In the genomic region with DNA sequence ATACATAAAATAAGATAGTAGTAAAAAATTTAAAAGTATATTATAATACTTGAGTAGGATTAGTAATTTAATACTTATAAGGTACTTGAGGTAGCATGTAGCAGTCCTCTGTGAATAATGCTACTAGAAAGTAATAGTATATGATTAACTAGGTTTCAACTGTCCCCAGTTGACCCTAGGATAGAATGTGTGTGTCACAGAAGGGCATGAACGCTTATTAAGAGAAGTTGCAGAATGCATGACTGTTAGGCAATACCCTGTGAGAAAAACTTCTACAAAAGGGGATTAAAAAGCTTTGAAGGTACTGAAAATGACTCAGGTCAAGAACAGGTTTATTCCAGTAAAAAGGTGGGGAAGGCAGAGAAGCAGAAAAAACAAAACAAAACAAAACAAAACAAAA, we compare ENCODE assay signal across 22 mouse cellular contexts.
DNase-seq lines count a peak whose midpoint lies in the region; ATAC-seq and TF ChIP-seq lines count a peak whose summit lies in the region.
"Had no signal": no experiment of that assay in that cellular context is flagged by ENCODE, and none has a peak within 500 bp of the region (broad histone marks: within the 10 kb centered on the region; RNA-seq: fewer than 3 reads in every experiment).

No protein-coding gene starts in this region.

- 13% methylated on average over 1 of the region's 1 CpGs for WGBS in kidney, adult 2 months
- WGBS in kidney, embryonic 16.5 days: 51% methylated on average over 1 of the region's 1 CpGs
- WGBS in liver, adult 2 months: 8% methylated on average over 1 of the region's 1 CpGs
- 82% methylated on average over 1 of the region's 1 CpGs for WGBS in liver, embryonic 11.5 days
- 80% methylated on average over 1 of the region's 1 CpGs for WGBS in cerebellum, adult 2 months

- no peak for TF ChIP-seq POLR2A in kidney, adult 2 months (IDR thresholded peaks at IDR 0.05; ENCODE audit: low read depth, low read length)
- no peak for TF ChIP-seq POLR2A in liver, adult 2 months (IDR thresholded peaks at IDR 0.05; ENCODE audit: extremely low read depth, insufficient read depth, low read length)
- TF ChIP-seq POLR2A in cerebellum, adult 2 months (IDR thresholded peaks at IDR 0.05; ENCODE audit: borderline replicate concordance, insufficient read depth, low read length): no peak

- no peak overlapping the region for H3K27ac ChIP-seq in kidney, adult 2 months (ENCODE audit: insufficient read depth, low read depth, low read length)
- no peak overlapping the region for H3K27ac ChIP-seq in kidney, embryonic 16.5 days (ENCODE audit: low read length)
- H3K27ac ChIP-seq in liver, adult 2 months (replicated peaks; ENCODE audit: insufficient read depth, low read depth, low read length): no peak overlapping the region
- H3K27ac ChIP-seq in liver, embryonic 11.5 days (ENCODE audit: low read depth, low read length): no peak overlapping the region
- no peak overlapping the region for H3K27ac ChIP-seq in cerebellum, adult 2 months (ENCODE audit: insufficient read depth, low read length)
- H3K27ac ChIP-seq: embryonic facial prominence, embryonic 10.5 days; embryonic facial prominence, embryonic 13.5 days; forebrain, embryonic 12.5 days; forebrain, embryonic 15.5 days; hindbrain, embryonic 12.5 days; hindbrain, embryonic 15.5 days had no signal

- TF ChIP-seq CTCF in kidney, adult 2 months (conservative IDR thresholded peaks at IDR 0.05; ENCODE audit: insufficient read depth, insufficient read length, low read depth, low read length): no peak
- no peak for TF ChIP-seq CTCF in liver, adult 2 months (IDR thresholded peaks at IDR 0.05; ENCODE audit: low read depth, low read length)
- no peak for TF ChIP-seq CTCF in cerebellum, adult 2 months (IDR thresholded peaks at IDR 0.05; ENCODE audit: borderline replicate concordance, insufficient read depth, low read depth, low read length)

- H3K27me3 ChIP-seq in kidney, adult 2 months (replicated peaks; ENCODE audit: control insufficient read depth, insufficient read depth, low read length): no peaks in the 10 kb centered on the region
- no peaks in the 10 kb centered on the region for H3K27me3 ChIP-seq in kidney, embryonic 16.5 days (ENCODE audit: insufficient read depth, low read length)
- H3K27me3 ChIP-seq in liver, adult 2 months (ENCODE audit: control insufficient read depth, insufficient read depth, low read length): no peaks in the 10 kb centered on the region
- no peaks in the 10 kb centered on the region for H3K27me3 ChIP-seq in liver, embryonic 11.5 days (replicated peaks; ENCODE audit: control insufficient read depth, insufficient read depth, low read length)
- no peaks in the 10 kb centered on the region for H3K27me3 ChIP-seq in cerebellum, adult 2 months (ENCODE audit: control insufficient read depth, insufficient read depth, low read length)
- H3K27me3 ChIP-seq: embryonic facial prominence, embryonic 13.5 days; forebrain, embryonic 12.5 days; forebrain, embryonic 15.5 days; hindbrain, embryonic 12.5 days; hindbrain, embryonic 15.5 days had no signal

- H3K36me3 ChIP-seq in kidney, adult 2 months (ENCODE audit: control insufficient read depth, insufficient read depth, low read length): no peaks in the 10 kb centered on the region
- no peaks in the 10 kb centered on the region for H3K36me3 ChIP-seq in kidney, embryonic 16.5 days (ENCODE audit: insufficient read depth, low read length)
- H3K36me3 ChIP-seq in liver, adult 2 months (ENCODE audit: control insufficient read depth, insufficient read depth, low read length): no peaks in the 10 kb centered on the region
- H3K36me3 ChIP-seq in liver, embryonic 11.5 days (ENCODE audit: control insufficient read depth, insufficient read depth, low read length): no peaks in the 10 kb centered on the region
- H3K36me3 ChIP-seq: embryonic facial prominence, embryonic 10.5 days; embryonic facial prominence, embryonic 13.5 days; forebrain, embryonic 12.5 days; forebrain, embryonic 15.5 days; hindbrain, embryonic 12.5 days; hindbrain, embryonic 15.5 days had no signal

- H3K4me3 ChIP-seq in kidney, adult 2 months (ENCODE audit: insufficient read depth, low read depth, low read length): no peak overlapping the region
- H3K4me3 ChIP-seq in kidney, embryonic 16.5 days (ENCODE audit: low read length): no peak overlapping the region
- H3K4me3 ChIP-seq in liver, adult 2 months (ENCODE audit: insufficient read depth, low read depth, low read length): no peak overlapping the region
- H3K4me3 ChIP-seq in liver, embryonic 11.5 days (ENCODE audit: low read depth, low read length): no peak overlapping the region
- no peak overlapping the region for H3K4me3 ChIP-seq in cerebellum, adult 2 months (replicated peaks; ENCODE audit: insufficient read depth, low read depth, low read length)
- H3K4me3 ChIP-seq: embryonic facial prominence, embryonic 10.5 days; embryonic facial prominence, embryonic 13.5 days; erythroblast, embryonic 14.5 days; forebrain, embryonic 12.5 days; forebrain, embryonic 15.5 days; heart, adult 2 months; hindbrain, embryonic 12.5 days; hindbrain, embryonic 15.5 days had no signal

- no peak for ATAC-seq in kidney, embryonic 16.5 days (ENCODE audit: low FRiP score, low TSS enrichment)
- no peak for ATAC-seq in liver, embryonic 11.5 days (replicated peaks; ENCODE audit: low FRiP score)
- peak; percentile 48; the same call in 1 of the 2 replicates for ATAC-seq in granulocyte monocyte progenitor cell, adult 5-6 weeks (replicated peaks; ENCODE audit: poor library complexity, severe bottlenecking)
- ATAC-seq: forebrain, embryonic 15.5 days had no signal

- DNase-seq in kidney, adult 2 months: peak; percentile 64
- DNase-seq in liver, adult 2 months (ENCODE audit: extremely low read depth, low read depth, low spot score): peak; percentile 64
- DNase-seq in liver, embryonic 11.5 days (ENCODE audit: low spot score): no peak
- no peak for DNase-seq in cerebellum, adult 2 months
- DNase-seq: adrenal gland, postnatal 10 days; cerebellum, adult 11 months; cerebellum, adult 8-10 months; cerebellum, postnatal 10 days; cerebellum, postnatal 36 days; embryo, embryonic 11 days; gastrocnemius, postnatal 14 days; heart, adult 2 months had no signal

- H3K4me1 ChIP-seq in kidney, adult 2 months (ENCODE audit: control insufficient read depth, insufficient read depth, low read length): peaks cover 9% of the 10 kb centered on the region
- no peaks in the 10 kb centered on the region for H3K4me1 ChIP-seq in kidney, embryonic 16.5 days (ENCODE audit: insufficient read depth, low read length)
- H3K4me1 ChIP-seq in liver, adult 2 months (ENCODE audit: control insufficient read depth, insufficient read depth, low read length): no peaks in the 10 kb centered on the region; the same call in 1 of the 2 replicates
- H3K4me1 ChIP-seq in liver, embryonic 11.5 days (replicated peaks; ENCODE audit: control insufficient read depth, insufficient read depth, low read length): no peaks in the 10 kb centered on the region
- no peaks in the 10 kb centered on the region for H3K4me1 ChIP-seq in cerebellum, adult 2 months (ENCODE audit: control insufficient read depth, insufficient read depth, low read length)
- H3K4me1 ChIP-seq: embryonic facial prominence, embryonic 10.5 days; embryonic facial prominence, embryonic 13.5 days; forebrain, embryonic 12.5 days; hindbrain, embryonic 12.5 days; hindbrain, embryonic 15.5 days had no signal

- H3K9me3 ChIP-seq in kidney, embryonic 16.5 days (ENCODE audit: low read length): no peaks in the 10 kb centered on the region
- no peaks in the 10 kb centered on the region for H3K9me3 ChIP-seq in liver, embryonic 11.5 days (ENCODE audit: control insufficient read depth, low read length)
- H3K9me3 ChIP-seq: embryonic facial prominence, embryonic 10.5 days; embryonic facial prominence, embryonic 13.5 days; forebrain, embryonic 12.5 days; forebrain, embryonic 15.5 days; hindbrain, embryonic 12.5 days; hindbrain, embryonic 15.5 days had no signal

- no peak overlapping the region for H3K9ac ChIP-seq in kidney, embryonic 16.5 days (replicated peaks; ENCODE audit: low read length)
- no peak overlapping the region for H3K9ac ChIP-seq in liver, adult 2 months (ENCODE audit: low read depth, low read length)
- H3K9ac ChIP-seq in liver, embryonic 11.5 days (ENCODE audit: low read depth, low read length): no peak overlapping the region
- H3K9ac ChIP-seq: embryonic facial prominence, embryonic 13.5 days; forebrain, embryonic 12.5 days; forebrain, embryonic 15.5 days; hindbrain, embryonic 12.5 days; hindbrain, embryonic 15.5 days had no signal

- H3K79me2 ChIP-seq in liver, adult 2 months (ENCODE audit: control insufficient read depth, insufficient read depth, low read length): no peaks in the 10 kb centered on the region

- no peak overlapping the region for H3K4me2 ChIP-seq in kidney, embryonic 16.5 days (replicated peaks; ENCODE audit: low read depth, low read length)
- H3K4me2 ChIP-seq in liver, embryonic 11.5 days: no peak overlapping the region
- H3K4me2 ChIP-seq: embryonic facial prominence, embryonic 13.5 days; forebrain, embryonic 12.5 days; forebrain, embryonic 15.5 days; heart, embryonic 11.5 days; hindbrain, embryonic 12.5 days; hindbrain, embryonic 15.5 days had no signal

Comparison
In these comparisons a context has a peak if more than half of its experiments do, and no peak if none do; other contexts are left out.
1. DNase-seq: peak in kidney, adult 2 months (single experiment) and liver, adult 2 months (single experiment); none in liver, embryonic 11.5 days (single experiment) and cerebellum, adult 2 months (0 of 2).